Mouse (Mus musculus): ENCODE measurements at regions not wholly inside any gene's neighbourhood (a gene's known extent, or its start where the extent isn't known, plus 50 kb on each side); places are given as distances from the start of the nearest gene placed in this dataset.

DNA sequence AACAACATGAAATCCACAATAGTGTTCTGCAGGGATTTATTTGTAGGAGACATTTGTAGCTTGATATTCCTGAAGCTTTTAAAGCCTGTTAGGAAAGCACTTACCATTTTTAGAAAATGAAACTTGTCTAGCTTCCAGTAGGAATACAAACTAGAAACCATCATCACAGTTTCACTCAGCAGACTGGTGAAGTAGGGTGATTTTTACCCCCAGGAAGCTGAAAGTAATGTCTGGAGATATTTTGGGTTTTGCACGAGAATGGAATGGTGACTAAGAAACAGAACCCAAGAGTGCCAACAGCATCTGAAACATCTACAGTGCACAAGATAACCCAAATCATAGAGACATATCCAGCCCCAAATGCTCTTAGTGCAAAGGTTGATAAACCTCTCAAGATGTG lies 196.1 kb upstream of the Gm6657 start:
- DNase-seq: no peak

DNA sequence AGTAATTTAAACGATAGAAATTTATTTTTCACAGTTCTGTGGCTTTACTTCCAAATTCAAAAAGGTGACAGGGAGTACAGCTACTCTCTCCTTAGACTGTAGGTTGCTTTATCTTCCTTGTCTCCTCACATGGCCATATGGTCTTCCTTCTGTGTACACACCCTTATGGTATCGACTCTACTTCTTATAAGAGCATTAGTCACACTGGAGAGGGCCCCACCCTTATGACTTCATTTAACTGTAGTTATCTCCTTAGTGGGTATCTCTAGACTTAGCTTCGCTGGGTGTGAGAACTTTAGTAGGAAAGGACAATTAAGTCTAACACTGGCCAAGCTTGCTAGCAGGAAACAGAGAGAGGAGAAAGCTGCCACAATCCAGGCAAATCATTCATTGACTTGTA lies 193.6 kb upstream of the Gm6657 start:
- no peak for DNase-seq

DNA sequence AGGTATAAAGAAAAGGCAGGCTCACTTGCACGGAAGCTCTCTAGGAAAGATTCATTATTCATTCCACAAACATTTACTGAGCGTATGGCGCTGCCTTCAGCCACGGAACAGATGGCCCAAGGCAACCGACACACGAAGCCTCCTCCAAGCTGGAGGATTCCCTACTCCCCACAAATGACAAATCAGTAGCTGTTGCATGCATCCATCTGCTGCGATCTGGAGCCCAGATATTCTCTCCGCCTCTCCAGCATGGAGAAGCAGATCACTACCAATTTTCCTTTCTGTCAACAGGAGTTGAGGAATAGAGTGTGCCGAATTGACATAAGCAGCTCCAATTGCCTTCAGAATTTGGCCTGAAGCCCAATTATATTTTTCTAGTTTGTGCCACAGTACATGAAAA lies 192.2 kb upstream of the Gm6657 start:
- DNase-seq: no peak

DNA sequence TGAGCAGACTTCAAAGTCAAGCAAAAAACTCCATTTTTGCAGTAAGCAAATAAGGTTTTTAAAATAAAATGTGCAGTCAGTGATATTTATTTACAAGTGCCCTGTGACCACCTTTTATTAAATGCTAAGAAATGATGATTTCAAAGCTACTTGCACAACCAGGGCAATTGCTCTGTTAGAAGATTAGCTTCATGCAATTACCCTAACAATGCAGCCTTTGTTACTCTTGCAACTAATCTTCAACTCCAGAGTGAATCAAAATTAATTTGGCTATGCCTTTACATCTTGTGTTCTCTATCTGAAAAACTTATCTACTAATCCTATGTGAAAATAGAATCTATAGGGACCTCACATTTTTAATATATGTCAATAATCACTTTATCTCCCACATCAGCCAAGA lies 160.3 kb upstream of the Gm6657 start:
- no peak for DNase-seq

DNA sequence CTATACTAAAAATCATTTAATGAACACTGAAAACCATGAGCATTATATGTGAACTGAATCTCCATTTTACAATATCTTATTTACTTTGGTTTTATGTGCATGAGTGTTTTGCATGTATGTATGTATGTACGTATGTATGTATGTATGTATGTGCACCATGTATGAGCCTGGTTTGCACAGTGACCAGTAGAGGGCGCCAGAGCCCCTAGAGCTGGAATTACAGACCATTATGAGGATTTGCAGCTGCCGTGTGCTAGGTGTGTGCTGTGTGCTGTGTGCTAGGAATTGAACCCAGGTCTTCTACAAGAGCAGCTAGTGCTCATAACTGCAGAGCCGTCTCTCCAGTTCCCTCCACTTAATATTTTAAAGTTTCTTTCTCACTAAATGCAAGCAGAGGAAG lies 147.5 kb upstream of the Gm6657 start:
- no peak for DNase-seq

DNA sequence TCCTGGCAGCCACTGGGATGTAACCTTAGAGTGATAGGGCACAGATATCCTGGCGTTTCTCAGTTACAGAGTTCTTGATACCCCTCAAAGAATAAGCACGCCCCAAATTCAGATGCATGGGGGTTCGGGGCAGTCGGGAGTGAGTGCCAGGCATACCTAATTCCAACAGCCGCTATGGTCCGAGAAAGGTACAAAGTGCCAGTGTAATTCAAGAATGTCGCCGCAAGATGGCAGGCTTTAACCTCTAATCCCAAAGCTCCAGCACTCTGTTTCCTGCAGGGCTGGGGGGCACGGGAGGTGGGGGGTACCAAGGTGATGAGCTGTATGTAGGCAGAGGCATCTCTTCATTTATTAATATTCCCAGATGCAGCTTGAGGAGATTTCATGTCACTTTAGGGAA lies 138.1 kb upstream of the Gm6657 start:
- DNase-seq: peak; percentile 63

DNA sequence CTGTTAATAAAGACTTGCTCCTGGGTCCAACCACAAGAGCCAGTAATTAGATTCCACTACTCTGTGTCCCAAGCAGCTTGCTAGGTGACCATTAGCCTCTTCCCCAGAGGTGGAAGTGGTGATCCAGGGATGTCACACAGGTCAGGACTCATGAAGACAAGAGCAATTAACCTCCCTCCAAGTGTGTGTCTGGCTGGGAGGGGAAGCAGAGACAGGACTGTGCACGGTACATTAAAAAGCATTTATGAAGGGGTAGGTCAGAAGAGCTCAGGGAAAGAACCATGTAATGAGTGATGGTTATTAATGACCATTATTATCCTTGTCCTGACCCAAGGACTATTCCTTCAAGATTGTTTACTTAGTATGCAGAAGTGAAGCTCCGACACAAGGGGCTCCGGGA lies 136.9 kb upstream of the Gm6657 start:
- no peak for DNase-seq

DNA sequence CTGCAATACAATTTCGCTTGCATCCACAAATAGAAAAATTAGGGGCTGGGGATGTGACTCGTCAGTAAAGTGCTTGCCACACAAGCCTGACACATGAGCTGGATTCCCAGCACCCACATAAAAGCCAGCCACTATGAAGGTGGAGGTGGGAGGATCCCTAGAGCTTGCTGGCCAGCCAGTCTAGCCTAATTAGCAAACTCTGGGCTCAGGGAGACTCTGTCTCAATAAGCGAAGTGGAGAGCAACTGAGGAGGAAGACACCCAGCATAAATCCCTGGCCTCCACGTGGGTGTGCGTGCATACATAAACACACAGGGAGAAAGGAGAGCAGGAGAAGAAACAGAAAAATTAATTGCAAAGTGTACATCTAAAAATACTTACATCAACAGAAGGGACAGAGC lies 134.1 kb upstream of the Gm6657 start:
- DNase-seq: no peak

DNA sequence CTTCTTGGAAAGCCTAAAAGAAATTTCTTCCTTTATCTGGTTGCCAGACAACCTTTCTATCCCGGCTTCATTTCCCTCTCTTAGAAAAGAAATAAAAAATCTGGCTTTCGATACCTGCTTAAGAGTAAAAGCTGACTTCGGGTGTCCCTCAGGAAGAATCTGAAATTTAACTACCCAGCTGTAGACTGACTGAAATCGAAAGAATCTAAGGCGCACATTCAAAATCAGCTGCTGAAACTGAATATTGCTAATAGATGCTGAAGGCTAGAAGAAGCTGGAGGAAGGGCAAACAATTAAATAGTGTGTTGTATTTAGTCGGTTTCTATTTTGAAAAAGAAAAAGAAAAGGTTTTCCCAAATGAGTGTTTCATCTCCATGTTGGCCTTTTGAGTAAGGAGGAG lies 128.0 kb upstream of the Gm6657 start:
- no peak for DNase-seq

DNA sequence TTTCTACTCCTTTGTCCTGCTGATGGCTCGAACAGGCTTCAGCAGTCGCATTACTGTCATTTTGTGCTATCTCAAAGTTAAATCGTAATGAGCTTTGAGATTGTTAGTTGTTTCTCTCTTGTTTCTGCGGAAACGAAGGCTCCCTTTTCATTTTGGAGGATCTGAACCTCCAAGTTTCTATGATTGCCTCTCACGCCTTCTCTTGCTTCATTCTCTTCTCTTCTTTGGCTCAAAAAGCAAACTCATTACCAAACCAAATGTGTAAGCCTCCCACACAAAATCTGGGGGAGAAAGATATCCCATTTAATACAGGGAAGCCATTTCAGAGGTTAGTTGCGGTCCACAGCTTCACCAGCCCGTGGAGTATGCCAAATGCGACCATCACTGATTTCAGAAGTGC lies 121.1 kb upstream of the Gm6657 start:
- DNase-seq: no peak

DNA sequence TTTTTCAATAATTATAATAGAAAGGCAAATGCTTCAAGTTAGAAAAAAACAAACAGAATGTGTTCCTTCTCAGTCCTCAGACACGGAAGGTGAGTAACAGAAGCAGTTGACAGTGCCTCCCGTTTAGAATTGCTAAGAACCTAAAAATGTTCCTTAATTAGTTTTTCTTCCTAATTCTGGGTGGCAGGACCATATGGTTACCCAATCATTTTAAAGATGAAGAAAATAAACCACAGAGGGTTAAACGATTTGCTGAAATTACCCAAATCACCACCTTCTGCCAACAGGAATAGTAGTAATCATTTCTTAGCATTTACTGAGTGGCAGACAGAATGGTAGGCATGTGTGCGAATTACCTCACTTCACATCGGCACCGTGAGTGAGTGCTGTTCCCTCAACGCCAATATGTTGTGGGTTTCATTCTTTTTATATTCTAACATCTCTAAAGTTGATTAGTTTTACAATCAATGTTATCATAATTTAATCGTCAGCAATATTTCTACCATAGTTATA lies 119.7 kb upstream of the Gm6657 start:
- no peak for DNase-seq

DNA sequence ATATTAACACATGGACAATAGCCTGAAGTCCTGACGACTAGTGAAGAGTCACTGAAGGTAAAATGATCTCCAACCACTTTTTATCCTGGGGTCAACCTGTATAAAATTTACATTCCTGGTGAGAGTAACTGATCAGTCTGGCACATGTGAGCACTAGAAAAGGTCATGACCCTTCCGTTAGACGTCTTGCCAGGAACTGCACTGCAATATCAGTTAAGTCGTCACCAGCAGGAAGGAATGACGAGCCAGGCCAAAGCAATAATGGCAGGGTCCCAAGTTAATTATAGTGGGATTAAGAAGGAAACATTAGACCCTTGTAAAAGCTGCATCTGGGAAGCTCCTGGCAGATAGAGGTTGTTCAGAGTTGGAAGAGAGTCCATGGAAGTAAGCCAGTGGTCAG lies 116.8 kb upstream of the Gm6657 start:
- no peak for DNase-seq

DNA sequence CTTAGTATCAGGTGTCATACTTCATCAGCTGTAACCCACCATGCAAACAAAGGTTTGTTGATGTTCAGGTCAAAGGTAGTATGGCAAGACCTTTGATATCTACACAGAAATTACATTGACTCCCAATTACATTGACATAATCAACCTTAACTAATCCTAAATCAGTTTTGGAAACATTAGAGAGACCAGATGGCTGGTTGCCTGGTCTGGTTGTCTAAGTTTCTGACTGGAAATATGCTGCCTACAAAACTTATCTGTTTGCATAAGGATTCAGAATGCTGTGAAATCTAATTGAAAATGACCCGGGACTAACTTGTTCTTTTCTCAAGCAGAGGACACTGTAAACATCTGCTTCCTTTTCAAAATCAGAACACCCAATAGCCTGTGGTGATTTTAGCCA lies 111.9 kb upstream of the Gm6657 start:
- no peak for DNase-seq

DNA sequence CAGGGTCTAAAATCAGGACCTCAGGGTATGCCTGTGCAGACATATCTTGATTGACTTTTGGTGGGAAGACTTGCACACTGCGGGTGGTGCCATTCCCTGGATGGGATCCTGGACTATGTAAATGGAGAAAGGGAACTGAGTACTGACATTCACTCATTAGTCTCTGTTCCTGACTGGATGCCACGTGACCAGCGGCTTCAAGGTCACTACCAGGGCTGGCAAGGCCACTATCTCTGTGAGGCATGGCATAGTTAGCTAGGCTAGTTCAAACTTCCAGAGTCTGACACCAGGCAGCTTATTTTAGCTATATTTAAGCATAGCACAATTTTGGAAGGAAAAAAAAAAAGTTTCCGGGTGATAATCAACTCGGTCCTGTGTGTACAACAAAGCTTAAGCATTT lies 108.0 kb upstream of the Gm6657 start:
- DNase-seq: no peak

DNA sequence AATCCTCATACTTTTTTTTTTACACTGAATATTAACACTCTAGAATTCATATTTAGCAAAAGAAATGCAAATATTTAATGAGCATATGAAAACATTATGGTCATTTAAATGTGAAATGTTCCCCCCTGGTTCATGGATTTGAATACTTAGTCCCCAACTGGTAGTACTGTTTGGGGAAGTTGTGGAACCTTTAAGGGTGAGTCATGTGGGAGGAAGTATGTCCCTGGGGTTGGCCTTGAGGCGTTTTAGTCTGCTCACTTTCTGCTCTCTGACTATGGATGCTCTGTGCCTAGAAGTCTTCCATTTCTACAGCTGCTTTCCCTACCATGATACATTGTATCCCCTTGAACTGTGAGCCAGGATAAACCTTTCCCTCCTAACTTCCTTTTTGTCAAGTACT lies 106.1 kb upstream of the Gm6657 start:
- no peak for DNase-seq

DNA sequence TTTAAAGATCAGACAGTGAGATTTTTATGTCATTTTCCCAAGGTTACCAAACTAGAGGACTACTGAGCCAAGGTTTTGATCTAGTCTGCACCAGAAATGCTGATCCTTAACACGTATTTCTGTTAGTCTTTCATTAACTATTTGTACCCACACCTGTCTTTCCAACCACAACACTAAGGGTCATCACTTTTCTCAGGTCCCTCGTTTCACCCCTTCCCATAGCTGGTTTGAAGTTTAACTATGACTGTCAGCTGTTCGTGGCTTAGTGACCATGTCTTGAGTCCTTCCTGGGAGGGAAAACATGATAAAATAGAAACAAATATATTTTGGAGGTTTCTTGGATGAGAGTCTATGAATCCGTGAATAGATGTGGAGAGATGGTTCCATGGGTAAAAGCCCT lies 99.6 kb upstream of the Gm6657 start:
- no peak for DNase-seq

DNA sequence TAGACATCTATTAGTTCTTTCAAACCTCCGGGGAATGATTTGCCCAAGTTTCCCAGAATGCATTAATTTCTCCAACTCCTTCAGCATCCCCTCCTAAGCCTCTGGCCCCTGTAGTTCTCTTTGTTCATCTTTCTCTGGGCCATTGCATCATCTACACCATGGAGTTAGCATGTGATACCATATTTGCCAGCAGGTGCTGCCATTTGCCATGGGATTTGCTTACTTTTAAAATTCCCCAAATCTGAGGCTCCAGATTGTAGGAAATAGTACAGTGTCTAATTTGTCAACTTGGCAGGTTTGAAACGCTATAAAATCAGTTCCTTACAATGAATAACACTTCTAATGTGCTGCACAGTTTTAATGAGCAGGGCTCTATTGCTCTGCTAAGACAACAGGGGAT lies 98.7 kb upstream of the Gm6657 start:
- DNase-seq: no peak

DNA sequence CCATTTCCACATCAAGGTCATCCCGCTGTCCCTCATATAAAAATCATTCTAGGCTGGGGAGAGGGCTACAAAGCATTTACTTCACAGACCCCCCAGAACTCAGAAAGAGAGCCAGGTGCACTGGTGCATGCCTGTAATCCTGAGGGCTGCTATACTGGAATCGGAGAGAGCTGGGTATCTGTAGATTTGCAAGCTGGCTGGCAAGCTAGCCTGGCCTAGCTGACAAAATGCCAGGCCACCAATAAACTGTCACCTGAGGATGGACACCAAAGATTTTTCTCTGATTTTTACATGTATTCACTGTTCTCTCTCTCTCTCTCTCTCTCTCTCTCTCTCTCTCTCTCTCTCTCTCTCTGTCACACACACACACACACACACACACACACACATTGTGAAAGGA lies 98.1 kb upstream of the Gm6657 start:
- DNase-seq: no peak

DNA sequence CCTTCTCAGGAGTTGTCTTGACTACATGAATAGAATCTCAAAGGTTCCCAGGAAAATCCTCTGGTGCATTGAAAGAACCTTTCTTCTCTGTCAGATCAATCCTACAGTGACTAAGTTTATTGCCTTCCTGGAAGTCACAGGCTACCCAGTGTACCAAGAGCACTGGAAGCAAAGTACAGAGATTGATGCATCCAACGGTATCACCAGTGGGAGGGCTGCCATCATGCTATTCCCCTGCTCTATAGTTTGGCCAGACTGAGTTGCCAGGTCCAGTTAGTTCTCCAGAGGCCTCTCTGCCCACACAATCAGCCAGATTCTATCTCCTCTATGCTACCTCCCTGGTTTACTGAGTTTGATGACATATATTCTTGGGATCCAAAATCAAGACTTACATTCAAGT lies 96.9 kb upstream of the Gm6657 start:
- DNase-seq: no peak

DNA sequence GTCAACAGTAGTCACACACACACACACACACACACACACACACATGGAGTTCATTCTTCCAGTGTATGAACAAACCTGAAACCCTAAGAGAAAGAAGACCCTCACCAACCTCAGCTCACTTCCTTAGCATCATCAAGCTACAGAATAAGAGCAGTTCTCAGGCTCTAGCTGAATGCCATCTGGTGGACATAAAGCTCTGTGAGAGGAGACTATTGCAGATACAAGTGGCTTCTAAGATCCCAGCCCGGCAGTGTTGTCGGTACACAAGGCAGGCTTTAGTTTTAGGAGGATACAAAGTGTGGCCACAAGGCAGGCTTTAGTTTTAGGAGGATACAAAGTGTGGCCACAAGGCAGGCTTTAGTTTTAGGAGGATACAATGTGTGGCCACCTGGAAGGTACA lies 96.3 kb upstream of the Gm6657 start:
- DNase-seq: no peak

DNA sequence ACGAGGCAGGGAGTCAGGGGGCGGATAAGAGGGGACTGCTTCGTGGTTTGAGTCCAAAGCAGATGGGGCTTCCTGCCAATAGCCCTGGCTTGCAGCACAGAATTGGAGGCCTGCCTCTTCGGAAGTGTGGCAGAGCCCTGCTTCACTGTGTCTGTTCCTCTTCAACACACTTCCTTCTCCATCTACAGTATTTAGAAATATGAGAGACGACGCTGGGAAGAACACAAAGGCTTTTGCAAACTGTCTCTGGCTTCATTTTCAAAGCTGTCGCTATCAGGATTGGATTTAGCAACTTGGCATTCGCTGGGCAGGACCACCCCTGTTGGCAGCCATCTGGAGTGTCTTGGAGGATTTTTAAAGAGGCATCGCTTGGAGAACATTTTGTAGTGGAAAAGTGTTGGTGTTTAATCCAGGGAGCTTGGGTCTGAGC lies 95.3 kb upstream of the Gm6657 start:
- no peak for DNase-seq

DNA sequence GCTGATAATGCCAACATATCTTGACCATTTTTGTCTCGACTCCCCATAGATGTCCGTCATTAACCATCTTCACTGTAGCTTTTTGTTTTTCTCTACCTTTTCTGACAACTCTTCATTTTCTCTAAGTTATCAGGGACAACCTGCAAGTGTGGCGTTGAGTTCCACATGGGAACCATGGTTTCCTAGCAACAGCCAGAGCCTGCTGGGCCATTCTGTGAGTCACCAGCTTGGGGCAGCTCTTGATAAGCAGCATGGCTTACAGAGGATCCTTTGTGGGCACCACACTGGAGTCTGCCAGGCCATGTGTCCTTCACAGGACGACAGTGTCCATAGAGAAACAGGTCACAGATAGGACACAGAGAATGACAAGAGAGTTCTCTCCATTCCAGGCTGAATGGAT lies 94.3 kb upstream of the Gm6657 start:
- no peak for DNase-seq

DNA sequence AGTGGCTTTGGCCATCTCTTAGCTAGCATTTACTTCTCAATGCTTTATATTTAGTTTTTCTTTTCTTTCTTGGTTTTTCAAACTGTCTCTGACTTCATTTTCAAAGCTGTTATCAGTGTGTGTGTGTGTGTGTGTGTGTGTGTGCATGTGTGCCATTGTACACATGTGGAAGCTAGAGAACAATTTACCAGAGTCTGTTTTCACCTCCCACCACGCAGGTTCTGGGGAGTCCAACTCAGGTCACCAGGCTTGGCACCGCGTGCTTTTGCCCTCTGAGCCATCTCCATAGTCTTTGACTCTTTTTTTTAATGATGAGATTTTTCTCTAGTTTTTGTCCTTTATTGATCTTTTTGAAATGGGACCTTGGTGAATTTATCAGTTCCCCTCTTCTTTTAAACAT lies 93.3 kb upstream of the Gm6657 start:
- no peak for DNase-seq

DNA sequence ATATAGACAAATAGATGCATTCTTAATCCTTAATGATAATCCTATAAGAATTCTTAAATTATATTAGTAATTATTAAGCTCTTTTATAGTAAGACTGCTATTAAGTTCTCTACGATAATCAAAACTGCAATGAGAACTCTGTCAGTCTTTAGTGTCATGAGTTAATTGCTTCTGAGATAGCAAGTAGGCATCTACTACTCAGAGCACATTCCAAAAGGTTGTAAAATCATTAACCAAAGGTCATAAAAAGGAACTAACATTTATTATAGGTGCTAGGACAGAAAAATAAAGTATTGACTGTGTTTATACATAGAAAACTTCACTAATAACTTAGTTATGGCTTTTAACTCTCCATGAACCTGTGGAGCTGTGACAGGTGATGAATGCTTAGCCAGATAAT lies 84.1 kb upstream of the Gm6657 start:
- no peak for DNase-seq

DNA sequence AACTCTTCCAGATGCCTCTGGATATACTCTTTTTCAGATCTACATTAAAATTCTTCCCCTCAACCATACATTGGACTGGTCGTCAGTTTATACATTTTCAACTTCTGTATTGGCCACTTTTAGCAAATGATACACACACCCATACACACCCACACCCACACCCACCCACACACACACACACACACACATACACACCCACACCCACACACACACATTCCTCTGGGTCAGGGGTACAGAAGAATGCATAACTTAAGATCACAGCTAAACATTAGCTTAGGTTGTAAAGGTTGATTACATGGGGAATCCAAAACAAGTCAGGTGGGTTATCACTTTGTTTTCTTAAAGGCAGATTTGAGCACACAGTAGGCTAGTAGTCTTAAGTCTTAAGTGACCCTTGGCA lies 75.9 kb upstream of the Gm6657 start:
- no peak for DNase-seq

DNA sequence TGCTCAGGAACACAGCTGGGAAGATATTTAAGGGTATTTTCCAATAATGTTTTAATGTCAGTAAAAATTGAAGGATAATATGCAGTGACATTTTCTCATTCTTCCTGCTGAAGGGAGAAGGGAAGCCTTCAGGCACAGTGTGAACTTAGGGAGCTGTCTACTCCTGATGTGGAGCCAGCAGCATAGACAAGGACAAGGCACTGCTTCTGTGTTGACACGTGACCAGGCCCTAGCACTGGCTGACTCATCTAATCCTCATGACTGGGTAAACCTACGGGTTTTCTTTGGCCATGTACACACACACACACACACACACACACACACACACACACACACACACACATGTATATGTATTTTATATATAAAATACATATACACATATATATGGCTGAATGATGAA lies 74.8 kb upstream of the Gm6657 start:
- no peak for DNase-seq
